Mouse (Mus musculus) myocyte (in vitro differentiated cells): ENCODE data around the gene Rgs13.

Experiments used
- CEBPB ChIP-seq: IDR thresholded peaks from 2 replicates; pipeline ENCODE4 v1.6.1; 2011; ENCODE audit warnings: mild to moderate bottlenecking, moderate library complexity; ENCODE audit not compliant: poor library complexity, insufficient read depth, severe bottlenecking
- E2F4 ChIP-seq: IDR thresholded peaks from one replicate; pipeline ENCODE4 v1.6.1; 2011; ENCODE audit warnings: mild to moderate bottlenecking, control low read depth, moderate library complexity; ENCODE audit not compliant: insufficient read depth
- MAX ChIP-seq: IDR thresholded peaks from one replicate; pipeline ENCODE4 v1.6.1; 2011; ENCODE audit warnings: low read depth, mild to moderate bottlenecking, control low read depth
- POLR2A ChIP-seq: IDR thresholded peaks from one replicate; pipeline ENCODE4 v1.6.1; 2011; ENCODE audit warnings: low read depth, mild to moderate bottlenecking, control low read depth, moderate library complexity; ENCODE audit not compliant: insufficient read length
- POLR2AphosphoS2 ChIP-seq: IDR thresholded peaks from one replicate; pipeline ENCODE4 v1.6.1; 2011; ENCODE audit warnings: low read depth, control low read depth; ENCODE audit not compliant: insufficient read length
- REST ChIP-seq: IDR thresholded peaks from one replicate; pipeline ENCODE4 v1.6.1; 2011; ENCODE audit warnings: mild to moderate bottlenecking, control low read depth, moderate library complexity; ENCODE audit not compliant: insufficient read depth, insufficient read length
- TCF12 ChIP-seq: IDR thresholded peaks from one replicate; pipeline ENCODE4 v1.6.1; 2011; ENCODE audit warnings: mild to moderate bottlenecking, control low read depth; ENCODE audit not compliant: poor library complexity, insufficient read depth, severe bottlenecking
- TCF3 ChIP-seq: IDR thresholded peaks from one replicate; pipeline ENCODE4 v1.6.1; 2011; ENCODE audit warnings: low read depth, control low read depth; ENCODE audit not compliant: insufficient read length
- USF1 ChIP-seq: IDR thresholded peaks from one replicate; pipeline ENCODE4 v1.6.1; 2011; ENCODE audit warnings: low read depth, mild to moderate bottlenecking, control low read depth, moderate library complexity

- no peak for TF ChIP-seq POLR2A
- TF ChIP-seq TCF12 = no peak
- no peak for TF ChIP-seq E2F4
- TF ChIP-seq POLR2AphosphoS2 = no peak
- TF ChIP-seq CEBPB = no peak
- TF ChIP-seq USF1 = no peak
- TF ChIP-seq TCF3 = no peak
- no peak for TF ChIP-seq MAX
- no peak for TF ChIP-seq REST
Observed at GRCm38 (mm10) chr1:144166897-144167296, 10.3 kb downstream of the Rgs13 start.
